Mouse (Mus musculus) left cerebral cortex, postnatal 25 days (tissue): ENCODE measurements at regions not wholly inside any gene's neighbourhood (a gene's known extent, or its start where the extent isn't known, plus 50 kb on each side); places are given as distances from the start of the nearest gene placed in this dataset.

Experiments used
- DNase-seq, 2 experiments: peaks; one replicate each; pipeline ENCODE4 v3.0.0; 2022; ENCODE audit warnings: low spot score in 2 of 2, mixed read lengths in 1 of 2
- intact Hi-C: fragments of 180-260 bp; cut with DNase I; formaldehyde crosslinking; loops from one replicate; pipeline ENCODE4 v1.15.1; 2025

GRCm38 (mm10) chr17:83957661-83958540 lies 110.1 kb upstream of the Haao start:
- intact Hi-C loops = no loop called here
- no peak for DNase-seq

- intact Hi-C loops = no loop called here
- DNase-seq = no peak
Measured at GRCm38 (mm10) chr17:83956821-83957565, 109.2 kb upstream of the Haao start.

- no peak for DNase-seq
- intact Hi-C loops = no loop called here
Measured at GRCm38 (mm10) chr17:83955978-83956377, 108.2 kb upstream of the Haao start.

- no peak for DNase-seq
- intact Hi-C loops = no loop called here
Measured at GRCm38 (mm10) chr17:83955058-83955697, 107.4 kb upstream of the Haao start.

GRCm38 (mm10) chr17:83954291-83955057 lies 106.7 kb upstream of the Haao start:
- DNase-seq = peak; percentile 58 to 84
- intact Hi-C loops = loop anchor here (5.0 kb wide), 1 partner anchor 52 kb away; no protein-coding TSS in a partner anchor

- DNase-seq = no peak
- intact Hi-C loops = loop anchor here (5.0 kb wide), 1 partner anchor 51 kb away; no protein-coding TSS in a partner anchor
Measured at GRCm38 (mm10) chr17:83953656-83954055, 105.9 kb upstream of the Haao start.

- DNase-seq = no peak
- intact Hi-C loops = no loop called here
Measured at GRCm38 (mm10) chr17:83946718-83947117, 99.0 kb upstream of the Haao start.

- intact Hi-C loops = no loop called here
- DNase-seq = no peak
Measured at GRCm38 (mm10) chr17:83939344-83939743, 91.6 kb upstream of the Haao start.

GRCm38 (mm10) chr17:83938671-83939244 lies 91.0 kb upstream of the Haao start:
- intact Hi-C loops = no loop called here
- peak; percentile 63 to 73 for DNase-seq

- peak; percentile 45 to 58 for DNase-seq
- intact Hi-C loops = no loop called here
Measured at GRCm38 (mm10) chr17:83937576-83937975, 89.8 kb upstream of the Haao start.

- no peak for DNase-seq
Measured at GRCm38 (mm10) chr17:83936677-83937076, 88.9 kb upstream of the Haao start.

GRCm38 (mm10) chr17:83935969-83936368 lies 88.2 kb upstream of the Haao start:
- DNase-seq = no peak
- intact Hi-C loops = no loop called here

More at GRCm38 (mm10) chr17:83936677-83937076, 88.9 kb upstream of the Haao start:
- intact Hi-C loops = no loop called here

- intact Hi-C loops = no loop called here
Measured at GRCm38 (mm10) chr17:83935232-83935631, 87.5 kb upstream of the Haao start.

GRCm38 (mm10) chr17:83933743-83934142 lies 86.0 kb upstream of the Haao start:
- DNase-seq = no peak
- intact Hi-C loops = no loop called here

More at GRCm38 (mm10) chr17:83935232-83935631, 87.5 kb upstream of the Haao start:
- DNase-seq = no peak

GRCm38 (mm10) chr17:83930401-83930800 lies 82.6 kb upstream of the Haao start:
- intact Hi-C loops = no loop called here
- no peak for DNase-seq

GRCm38 (mm10) chr17:83927749-83928387 lies 80.1 kb upstream of the Haao start:
- DNase-seq = no peak
- intact Hi-C loops = no loop called here

GRCm38 (mm10) chr17:83924259-83924922 lies 76.6 kb upstream of the Haao start:
- no peak for DNase-seq
- intact Hi-C loops = no loop called here

GRCm38 (mm10) chr17:83920894-83921293 lies 73.1 kb upstream of the Haao start:
- DNase-seq = no peak
- intact Hi-C loops = no loop called here
